ENCODE assay signal across 10 mouse cellular contexts in genomic region chr7:16028102-16028927, GRCm38 (mm10). TPM values are rescaled to one million over a fixed set of nuclear protein-coding genes. Genes with fewer than 3 reads are reported as not detected.
DNase-seq lines count a peak whose midpoint lies in the region; TF ChIP-seq lines count a peak whose summit lies in the region.
"Had no signal": no experiment of that assay in that cellular context is flagged by ENCODE, and none has a peak within 500 bp of the region (broad histone marks: within the 10 kb centered on the region; RNA-seq: fewer than 3 reads in every experiment).

No protein-coding gene starts in this region.

- H3K4me3 ChIP-seq in gastrocnemius, adult 2 months = peak overlapping the region; percentile 9
- H3K4me3 ChIP-seq: limb, embryonic 12.5 days; stomach, embryonic 15.5 days had no signal

- peak; percentile 50 for DNase-seq in adrenal gland, adult 8-10 months
- DNase-seq in adrenal gland, postnatal 25 days = no peak
- peak; percentile 38 to 71 for DNase-seq in left cerebral cortex, adult 8-10 months (ENCODE audit: low spot score in 2 of 2)
- no peak for DNase-seq in left cerebral cortex, postnatal 4 days
- peak; percentile 78 for DNase-seq in gastrocnemius, adult 2 months
- peak; percentile 56 for DNase-seq in lung, postnatal 14 days
- no peak for DNase-seq in thymus, postnatal 10 days (ENCODE audit: low spot score in 2 of 2)
- no peak for DNase-seq in thymus, postnatal 25 days

- intact Hi-C loops in left cerebral cortex, postnatal 4 days (cut with DNase I) = no loop called here
- intact Hi-C loops in gastrocnemius, adult 2 months (cut with DNase I) = no loop called here

- peak overlapping the region; percentile 89 for H3K27ac ChIP-seq in gastrocnemius, adult 2 months
- H3K27ac ChIP-seq: limb, embryonic 12.5 days; stomach, embryonic 15.5 days had no signal

- TF ChIP-seq CTCF in gastrocnemius, adult 2 months (IDR thresholded peaks at IDR 0.05) = peak; percentile 55

RNA-seq across cellular contexts. Expression of gene Bicra, which starts 19.4 kb away (rescaled TPM):
- total RNA-seq in adrenal gland, adult 8-10 months (2022) = 10 to 100 TPM in 3 of 4 experiments, 1 to 10 TPM in 1; 7.2 to 16.9 (median 10.6) TPM
- total RNA-seq in adrenal gland, postnatal 25 days (2021) = 14.0 and 22.5 TPM in 2 replicates
- 10 to 100 TPM; 10.2 to 15.0 (median 13.0) TPM for total RNA-seq in left cerebral cortex, adult 8-10 months (2022)
- total RNA-seq in left cerebral cortex, postnatal 4 days (2021) = 10 to 100 TPM; 25.3 to 25.8 TPM
- total RNA-seq in gastrocnemius, adult 2 months (2021) = 1 to 10 TPM; 6.8 to 7.1 TPM

RNA-seq across cellular contexts. Expression of gene Zfp541, which starts 33.3 kb away (rescaled TPM):
- under 1 TPM in 3 of 4 experiments, not detected in 1; 0.10 to 0.28 (median 0.12) TPM for total RNA-seq in adrenal gland, adult 8-10 months (2022)
- total RNA-seq in adrenal gland, postnatal 25 days (2021) = 0.21 TPM in 1 of 2 replicates, not detected in the other
- under 1 TPM; 0.59 to 0.81 (median 0.68) TPM for total RNA-seq in left cerebral cortex, adult 8-10 months (2022)
- under 1 TPM; 0.38 to 0.58 TPM for total RNA-seq in left cerebral cortex, postnatal 4 days (2021)
- total RNA-seq in gastrocnemius, adult 2 months (2021) = not detected

Comparison
In these comparisons a context has a peak if more than half of its experiments do, and no peak if none do; other contexts are left out.
1. DNase-seq: peak in adrenal gland, adult 8-10 months (single experiment), left cerebral cortex, adult 8-10 months (2 of 2), gastrocnemius, adult 2 months (single experiment) and lung, postnatal 14 days (single experiment); none in adrenal gland, postnatal 25 days (single experiment), left cerebral cortex, postnatal 4 days (single experiment), thymus, postnatal 10 days (0 of 2) and thymus, postnatal 25 days (single experiment).